Mouse (Mus musculus): Measurements from ENCODE around the gene D930007J09Rik. TPM values are rescaled to one million over a fixed set of nuclear protein-coding genes. Genes with fewer than 3 reads are reported as not detected.
A peak's percentile ranks its signal among the peaks of the same experiment; 100 is the strongest.

Gene D930007J09Rik
- polyA plus RNA-seq, 1 experiment from 2014 or later, result not detected

DNA sequence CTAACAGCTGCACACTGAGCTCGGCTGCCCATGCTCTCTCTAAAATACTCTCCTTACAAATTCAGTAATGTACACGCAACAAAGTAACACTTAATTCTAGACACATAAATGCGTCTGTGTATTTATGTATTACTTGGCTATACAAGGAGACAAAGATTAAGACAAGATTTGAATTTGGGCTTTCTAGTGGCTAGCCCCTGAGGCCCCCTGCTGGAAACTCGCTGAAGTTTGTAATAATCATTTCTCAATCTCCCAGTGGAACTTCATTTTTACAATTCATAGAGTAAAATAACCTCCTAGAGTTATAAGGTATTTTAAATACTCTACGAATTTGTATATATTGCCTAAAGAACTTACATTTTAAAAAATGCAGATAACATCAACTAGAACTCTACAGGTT lies 19.6 kb downstream of the D930007J09Rik start:
- WGBS, result 68% methylated on average over 5 of the region's 5 CpGs
- Histone ChIP-seq H3K9me3 (ENCODE audit: control insufficient read depth, low read length) (no peaks in the 10 kb centered on the region), H3K9ac (replicated peaks; ENCODE audit: low read length) (no peak overlapping the region), H3K36me3 (ENCODE audit: control insufficient read depth, insufficient read depth, low read length) (no peaks in the 10 kb centered on the region), H3K4me1 (ENCODE audit: control insufficient read depth, insufficient read depth, low read length) (no peaks in the 10 kb centered on the region), H3K4me3 (replicated peaks; ENCODE audit: low read depth, low read length) (no peak overlapping the region), H3K27ac (replicated peaks; ENCODE audit: low read depth, low read length) (no peak overlapping the region), H3K4me2 (ENCODE audit: low read length) (no peak overlapping the region), H3K27me3 (ENCODE audit: control insufficient read depth, insufficient read depth, low read length) (no peaks in the 10 kb centered on the region)
- ATAC-seq (ENCODE audit: low FRiP score, low TSS enrichment) (no peak), DNase-seq (peak; percentile 52)

DNA sequence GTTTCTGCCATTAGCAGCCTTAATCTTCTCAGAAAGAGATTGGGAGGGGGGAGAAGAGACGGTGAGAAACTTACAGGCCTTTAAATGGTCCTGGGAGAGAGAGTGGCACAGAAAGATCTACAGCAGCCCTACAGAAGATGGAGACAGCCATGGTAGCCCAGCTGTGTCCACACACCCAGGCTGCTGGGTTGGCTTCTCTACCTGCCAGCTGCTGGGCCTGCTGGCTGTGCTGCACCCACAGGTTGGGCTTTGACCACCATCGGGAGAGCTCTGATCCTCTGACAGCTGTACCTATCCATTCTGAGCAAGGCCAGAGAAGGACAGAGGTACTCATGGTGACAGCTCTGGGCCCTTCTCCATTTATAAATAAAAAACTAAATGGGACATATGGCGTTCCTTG lies 23.8 kb downstream of the D930007J09Rik start:
- Histone ChIP-seq H3K27ac (replicated peaks; ENCODE audit: low read depth, low read length) (no peak overlapping the region), H3K9ac (replicated peaks; ENCODE audit: low read length) (no peak overlapping the region), H3K4me1 (ENCODE audit: control insufficient read depth, insufficient read depth, low read length) (no peaks in the 10 kb centered on the region), H3K36me3 (ENCODE audit: control insufficient read depth, insufficient read depth, low read length) (no peaks in the 10 kb centered on the region), H3K9me3 (ENCODE audit: control insufficient read depth, low read length) (no peaks in the 10 kb centered on the region), H3K27me3 (ENCODE audit: control insufficient read depth, insufficient read depth, low read length) (no peaks in the 10 kb centered on the region), H3K4me3 (replicated peaks; ENCODE audit: low read depth, low read length) (no peak overlapping the region), H3K4me2 (ENCODE audit: low read length) (no peak overlapping the region)
- 64% methylated on average over 3 of the region's 3 CpGs for WGBS
- ATAC-seq (ENCODE audit: low FRiP score, low TSS enrichment), result no peak
- no peak for DNase-seq

DNA sequence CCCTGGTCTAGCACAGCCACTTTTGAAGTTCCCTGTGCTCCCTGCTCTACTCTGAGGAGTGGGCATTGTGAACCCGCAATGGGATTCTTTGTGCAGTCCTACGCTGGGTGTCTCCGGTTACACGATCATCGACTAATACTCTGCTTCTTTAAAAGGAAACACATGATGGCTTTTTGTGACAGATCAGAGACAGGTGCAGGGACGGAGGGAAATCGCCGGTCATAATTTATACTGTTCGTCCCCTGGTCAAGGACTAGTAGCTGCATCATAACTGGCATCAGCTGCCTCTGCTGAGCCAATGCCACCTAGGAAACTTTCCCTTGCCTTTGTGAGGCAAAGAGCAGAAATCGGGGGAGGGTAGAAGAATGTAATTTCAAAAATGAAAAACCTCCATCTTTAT lies 26.3 kb downstream of the D930007J09Rik start:
- no peaks in the 10 kb centered on the region for H3K27me3 ChIP-seq (ENCODE audit: control insufficient read depth, insufficient read depth, low read length)
- DNase-seq, result no peak
- WGBS, result 90% methylated on average over 10 of the region's 10 CpGs

DNA sequence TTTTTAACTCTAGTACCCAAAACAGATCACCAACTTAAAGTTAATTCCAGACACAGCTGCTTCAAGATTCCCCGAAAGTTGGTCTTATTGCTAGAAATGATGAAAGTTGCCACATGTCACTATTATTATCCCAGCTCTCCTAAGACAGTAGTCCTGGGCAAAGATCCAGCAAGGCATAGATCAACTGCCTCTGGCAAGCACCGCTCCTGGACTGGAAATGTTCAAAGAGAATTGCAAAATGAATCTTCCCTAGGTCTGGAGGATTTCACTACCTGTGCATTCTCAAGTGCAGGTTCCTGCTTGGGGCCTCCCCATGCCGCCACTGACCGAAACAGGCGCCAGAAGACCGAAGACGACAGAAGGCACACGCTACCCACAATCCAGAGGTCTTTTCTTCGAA lies 26.8 kb downstream of the D930007J09Rik start:
- no peak for ATAC-seq (ENCODE audit: low FRiP score, low TSS enrichment)

More for the DNA sequence above, 26.3 kb downstream of the D930007J09Rik start:
- no peaks in the 10 kb centered on the region for H3K4me1 ChIP-seq (ENCODE audit: control insufficient read depth, insufficient read depth, low read length)
- no peaks in the 10 kb centered on the region for H3K36me3 ChIP-seq (ENCODE audit: control insufficient read depth, insufficient read depth, low read length)
- no peak overlapping the region for H3K4me3 ChIP-seq (replicated peaks; ENCODE audit: low read depth, low read length)
- H3K4me2 ChIP-seq (ENCODE audit: low read length), result no peak overlapping the region
- H3K9me3 ChIP-seq (ENCODE audit: control insufficient read depth, low read length), result no peaks in the 10 kb centered on the region
- no peak for ATAC-seq (ENCODE audit: low FRiP score, low TSS enrichment)
- no peak overlapping the region for H3K27ac ChIP-seq (replicated peaks; ENCODE audit: low read depth, low read length)
- no peak overlapping the region for H3K9ac ChIP-seq (replicated peaks; ENCODE audit: low read length)

DNA sequence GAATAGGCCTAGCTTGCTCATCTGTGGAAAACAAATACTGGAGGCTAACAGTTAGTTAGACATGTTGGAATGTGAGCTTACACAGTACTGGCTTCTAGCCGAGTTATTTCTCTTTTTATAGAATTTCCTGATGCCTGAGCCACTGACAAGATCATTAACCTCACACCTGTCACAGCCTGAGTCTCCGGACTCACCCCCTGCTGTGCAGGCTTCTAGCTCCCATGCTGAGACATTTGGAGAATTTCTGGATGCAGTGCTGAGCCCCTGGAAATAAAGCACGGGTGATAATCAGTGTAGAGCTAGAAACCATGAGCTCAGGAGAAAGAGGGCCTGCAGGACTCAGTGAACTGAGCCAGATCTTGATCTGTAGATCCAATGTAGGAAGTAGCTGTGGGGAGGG lies 32.7 kb downstream of the D930007J09Rik start:
- Histone ChIP-seq H3K27me3 (ENCODE audit: control insufficient read depth, insufficient read depth, low read length) (no peaks in the 10 kb centered on the region), H3K4me3 (replicated peaks; ENCODE audit: low read depth, low read length) (no peak overlapping the region), H3K4me1 (ENCODE audit: control insufficient read depth, insufficient read depth, low read length) (no peaks in the 10 kb centered on the region), H3K36me3 (ENCODE audit: control insufficient read depth, insufficient read depth, low read length) (no peaks in the 10 kb centered on the region), H3K27ac (replicated peaks; ENCODE audit: low read depth, low read length) (no peak overlapping the region), H3K9me3 (ENCODE audit: control insufficient read depth, low read length) (no peaks in the 10 kb centered on the region), H3K9ac (replicated peaks; ENCODE audit: low read length) (no peak overlapping the region), H3K4me2 (ENCODE audit: low read length) (no peak overlapping the region)
- ATAC-seq (ENCODE audit: low FRiP score, low TSS enrichment), result no peak
- WGBS, result 13% methylated on average over 3 of the region's 3 CpGs
- no peak for DNase-seq

More for the DNA sequence above, 26.8 kb downstream of the D930007J09Rik start:
- 95% methylated on average over 9 of the region's 9 CpGs for WGBS
- no peak overlapping the region for H3K4me3 ChIP-seq (replicated peaks; ENCODE audit: low read depth, low read length)
- no peaks in the 10 kb centered on the region for H3K27me3 ChIP-seq (ENCODE audit: control insufficient read depth, insufficient read depth, low read length)
- H3K9ac ChIP-seq (replicated peaks; ENCODE audit: low read length), result no peak overlapping the region
- no peaks in the 10 kb centered on the region for H3K9me3 ChIP-seq (ENCODE audit: control insufficient read depth, low read length)
- H3K4me2 ChIP-seq (ENCODE audit: low read length), result no peak overlapping the region
- H3K27ac ChIP-seq (replicated peaks; ENCODE audit: low read depth, low read length), result no peak overlapping the region
- DNase-seq, result no peak
- H3K4me1 ChIP-seq (ENCODE audit: control insufficient read depth, insufficient read depth, low read length), result no peaks in the 10 kb centered on the region
- no peaks in the 10 kb centered on the region for H3K36me3 ChIP-seq (ENCODE audit: control insufficient read depth, insufficient read depth, low read length)

DNA sequence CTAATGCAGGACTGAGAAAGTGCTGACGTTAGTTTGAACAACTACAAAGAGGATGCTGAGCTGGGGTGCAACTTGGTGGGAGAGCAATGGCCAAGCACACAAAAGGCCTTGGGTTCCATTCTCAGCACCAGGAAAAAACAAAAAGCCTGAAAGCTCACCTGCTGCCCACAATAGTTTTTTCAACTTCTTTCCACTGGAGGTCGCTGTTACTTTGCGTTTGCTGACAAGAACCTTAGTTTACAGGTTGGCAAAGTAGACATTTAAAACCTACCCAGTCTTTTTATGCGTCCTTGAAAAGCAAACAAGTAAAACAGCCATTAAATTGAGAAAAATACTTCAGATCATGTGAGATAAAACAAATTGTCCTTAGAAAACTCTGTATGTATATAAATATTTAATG lies 34.5 kb downstream of the D930007J09Rik start:
- 10% methylated on average over 4 of the region's 4 CpGs for WGBS
- Histone ChIP-seq H3K9ac (replicated peaks; ENCODE audit: low read length) (no peak overlapping the region), H3K36me3 (ENCODE audit: control insufficient read depth, insufficient read depth, low read length) (no peaks in the 10 kb centered on the region), H3K4me2 (ENCODE audit: low read length) (no peak overlapping the region), H3K4me3 (replicated peaks; ENCODE audit: low read depth, low read length) (no peak overlapping the region), H3K9me3 (ENCODE audit: control insufficient read depth, low read length) (no peaks in the 10 kb centered on the region), H3K27me3 (ENCODE audit: control insufficient read depth, insufficient read depth, low read length) (no peaks in the 10 kb centered on the region), H3K4me1 (ENCODE audit: control insufficient read depth, insufficient read depth, low read length) (no peaks in the 10 kb centered on the region), H3K27ac (replicated peaks; ENCODE audit: low read depth, low read length) (no peak overlapping the region)
- DNase-seq (peak; percentile 68), ATAC-seq (ENCODE audit: low FRiP score, low TSS enrichment) (no peak)

DNA sequence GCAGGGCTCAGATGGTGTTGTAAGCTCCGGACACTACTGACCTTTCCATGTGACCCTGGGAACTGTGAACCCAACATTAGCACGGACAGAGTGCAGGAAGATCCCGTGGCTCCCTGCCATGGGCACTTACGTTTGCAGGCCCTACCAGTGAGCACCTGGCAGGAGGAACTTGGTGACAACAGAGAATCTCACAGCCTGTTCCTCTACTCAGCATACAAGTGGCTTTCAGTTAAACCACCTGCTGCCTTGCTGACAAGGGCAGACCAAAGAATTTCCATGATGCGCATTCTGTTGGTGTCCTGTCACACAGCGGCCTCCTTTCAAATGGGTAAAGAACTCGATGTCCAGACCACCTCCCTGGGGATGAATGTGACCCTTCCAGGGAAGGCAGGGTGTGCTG lies 38.2 kb downstream of the D930007J09Rik start:
- Histone ChIP-seq H3K4me3 (replicated peaks; ENCODE audit: low read depth, low read length) (no peak overlapping the region), H3K4me2 (ENCODE audit: low read length) (no peak overlapping the region), H3K9me3 (ENCODE audit: control insufficient read depth, low read length) (no peaks in the 10 kb centered on the region), H3K27ac (replicated peaks; ENCODE audit: low read depth, low read length) (no peak overlapping the region), H3K27me3 (ENCODE audit: control insufficient read depth, insufficient read depth, low read length) (no peaks in the 10 kb centered on the region), H3K9ac (replicated peaks; ENCODE audit: low read length) (no peak overlapping the region), H3K4me1 (ENCODE audit: control insufficient read depth, insufficient read depth, low read length) (no peaks in the 10 kb centered on the region), H3K36me3 (ENCODE audit: control insufficient read depth, insufficient read depth, low read length) (no peaks in the 10 kb centered on the region)
- DNase-seq, result no peak
- no peak for ATAC-seq (ENCODE audit: low FRiP score, low TSS enrichment)
- WGBS, result 28% methylated on average over 7 of the region's 7 CpGs

DNA sequence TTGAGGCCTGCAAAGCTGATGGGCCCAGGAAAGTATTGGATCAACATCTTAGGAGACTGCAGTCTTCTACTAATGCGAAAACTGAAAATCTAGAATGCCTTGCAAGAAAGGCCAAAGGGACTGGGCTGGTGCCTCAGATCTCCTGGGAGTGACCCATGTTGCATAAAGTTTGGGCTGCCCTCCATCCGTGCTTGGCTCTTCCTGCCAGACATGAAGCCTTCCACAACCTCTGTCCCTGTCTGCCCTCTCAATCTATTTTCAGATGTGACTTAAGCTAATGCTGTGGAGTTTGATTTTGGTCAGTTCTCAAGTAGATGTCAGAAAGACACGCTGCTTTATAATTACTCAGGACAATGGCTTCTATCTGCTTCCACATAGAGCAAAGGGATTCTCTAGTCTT lies 39.5 kb downstream of the D930007J09Rik start:
- H3K27ac ChIP-seq (replicated peaks; ENCODE audit: low read depth, low read length), result no peak overlapping the region
- H3K4me3 ChIP-seq (replicated peaks; ENCODE audit: low read depth, low read length), result no peak overlapping the region
- H3K36me3 ChIP-seq (ENCODE audit: control insufficient read depth, insufficient read depth, low read length), result no peaks in the 10 kb centered on the region
- no peak for ATAC-seq (ENCODE audit: low FRiP score, low TSS enrichment)
- H3K27me3 ChIP-seq (ENCODE audit: control insufficient read depth, insufficient read depth, low read length), result no peaks in the 10 kb centered on the region
- no peaks in the 10 kb centered on the region for H3K4me1 ChIP-seq (ENCODE audit: control insufficient read depth, insufficient read depth, low read length)
- no peaks in the 10 kb centered on the region for H3K9me3 ChIP-seq (ENCODE audit: control insufficient read depth, low read length)
- DNase-seq, result no peak
- no peak overlapping the region for H3K9ac ChIP-seq (replicated peaks; ENCODE audit: low read length)
- 87% methylated on average over 3 of the region's 3 CpGs for WGBS
- H3K4me2 ChIP-seq (ENCODE audit: low read length), result no peak overlapping the region

DNA sequence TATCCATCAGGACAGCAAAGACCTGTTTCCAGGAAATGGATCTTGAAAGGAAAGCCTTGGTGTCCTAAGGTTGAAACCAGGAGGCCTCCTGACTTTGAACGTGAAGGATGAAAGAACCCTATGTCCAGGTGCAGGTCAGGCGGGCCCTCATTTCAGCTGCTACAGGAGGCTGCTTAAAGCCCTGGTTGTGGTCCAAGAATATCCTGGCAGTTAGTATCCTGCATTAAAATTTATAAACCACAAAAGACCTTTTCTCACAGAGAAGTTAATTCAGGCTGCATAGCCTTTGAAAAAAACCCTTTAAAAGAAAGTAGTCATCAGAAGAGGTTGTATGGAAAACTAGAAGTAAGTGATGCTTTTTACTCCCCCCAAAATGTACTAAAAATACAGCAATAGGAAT lies 41.9 kb downstream of the D930007J09Rik start:
- no peaks in the 10 kb centered on the region for H3K27me3 ChIP-seq (ENCODE audit: control insufficient read depth, insufficient read depth, low read length)
- no peak overlapping the region for H3K27ac ChIP-seq (replicated peaks; ENCODE audit: low read depth, low read length)
- no peaks in the 10 kb centered on the region for H3K9me3 ChIP-seq (ENCODE audit: control insufficient read depth, low read length)
- 89% methylated on average over 2 of the region's 2 CpGs for WGBS
- H3K36me3 ChIP-seq (ENCODE audit: control insufficient read depth, insufficient read depth, low read length), result no peaks in the 10 kb centered on the region
- no peak overlapping the region for H3K4me3 ChIP-seq (replicated peaks; ENCODE audit: low read depth, low read length)
- DNase-seq (no peak), ATAC-seq (ENCODE audit: low FRiP score, low TSS enrichment) (no peak)
- no peak overlapping the region for H3K9ac ChIP-seq (replicated peaks; ENCODE audit: low read length)
- no peak overlapping the region for H3K4me2 ChIP-seq (ENCODE audit: low read length)
- no peaks in the 10 kb centered on the region for H3K4me1 ChIP-seq (ENCODE audit: control insufficient read depth, insufficient read depth, low read length)
